Mouse (Mus musculus): Measurements from ENCODE around the gene Ubxn11.

DNA sequence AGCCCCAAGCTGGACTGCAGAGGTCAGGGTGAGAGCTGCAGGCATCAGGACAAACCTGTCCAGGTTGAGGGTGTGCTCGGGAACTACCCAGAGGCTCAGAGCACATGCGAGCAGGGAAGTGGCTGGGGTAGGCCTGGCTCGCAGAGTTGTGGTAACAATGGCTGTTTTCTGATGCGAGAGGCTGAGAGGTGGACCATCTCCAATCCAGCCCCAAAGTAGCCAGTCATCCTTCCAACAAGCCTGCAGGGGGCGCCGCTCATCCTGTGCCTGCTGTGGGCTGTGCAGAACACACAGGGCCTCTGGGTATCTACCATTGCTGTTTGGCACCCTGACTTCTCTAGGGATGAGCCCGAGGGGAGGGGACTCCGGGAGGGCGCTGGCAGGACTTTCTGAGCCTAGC, 17.3 kb downstream of the Ubxn11 start:
- peak; percentile 45; the same call in 1 of the 2 replicates for TF ChIP-seq POLR2A (IDR thresholded peaks at IDR 0.05; ENCODE audit: borderline replicate concordance, control insufficient read depth, low read depth, low read length)
- TF ChIP-seq CTCF (IDR thresholded peaks at IDR 0.05; ENCODE audit: control insufficient read depth, insufficient read depth, low read length) = peak; percentile 71
